Mouse (Mus musculus): ENCODE data around the gene Med18.

The Med18 gene

DNA sequence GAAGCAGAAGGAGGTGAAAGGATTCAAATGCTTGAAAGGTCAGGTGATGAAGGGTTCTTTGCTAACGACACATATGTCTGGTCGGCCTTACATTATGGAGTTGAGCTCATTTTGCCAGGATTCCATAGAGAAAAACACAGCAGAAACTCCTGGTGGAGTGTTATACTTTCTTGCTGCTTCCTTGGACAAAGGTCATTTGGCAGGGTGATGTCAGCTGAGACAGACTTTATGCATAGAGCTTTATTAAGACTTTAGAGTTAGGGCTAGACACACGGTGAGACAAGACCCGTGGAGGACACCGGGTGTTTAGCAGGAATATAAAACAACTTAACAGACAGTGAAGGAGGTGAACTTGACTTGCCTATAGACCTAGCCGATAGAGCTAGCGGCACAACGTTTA, 14.1 kb upstream of the Med18 start:
- no peak for DNase-seq

DNA sequence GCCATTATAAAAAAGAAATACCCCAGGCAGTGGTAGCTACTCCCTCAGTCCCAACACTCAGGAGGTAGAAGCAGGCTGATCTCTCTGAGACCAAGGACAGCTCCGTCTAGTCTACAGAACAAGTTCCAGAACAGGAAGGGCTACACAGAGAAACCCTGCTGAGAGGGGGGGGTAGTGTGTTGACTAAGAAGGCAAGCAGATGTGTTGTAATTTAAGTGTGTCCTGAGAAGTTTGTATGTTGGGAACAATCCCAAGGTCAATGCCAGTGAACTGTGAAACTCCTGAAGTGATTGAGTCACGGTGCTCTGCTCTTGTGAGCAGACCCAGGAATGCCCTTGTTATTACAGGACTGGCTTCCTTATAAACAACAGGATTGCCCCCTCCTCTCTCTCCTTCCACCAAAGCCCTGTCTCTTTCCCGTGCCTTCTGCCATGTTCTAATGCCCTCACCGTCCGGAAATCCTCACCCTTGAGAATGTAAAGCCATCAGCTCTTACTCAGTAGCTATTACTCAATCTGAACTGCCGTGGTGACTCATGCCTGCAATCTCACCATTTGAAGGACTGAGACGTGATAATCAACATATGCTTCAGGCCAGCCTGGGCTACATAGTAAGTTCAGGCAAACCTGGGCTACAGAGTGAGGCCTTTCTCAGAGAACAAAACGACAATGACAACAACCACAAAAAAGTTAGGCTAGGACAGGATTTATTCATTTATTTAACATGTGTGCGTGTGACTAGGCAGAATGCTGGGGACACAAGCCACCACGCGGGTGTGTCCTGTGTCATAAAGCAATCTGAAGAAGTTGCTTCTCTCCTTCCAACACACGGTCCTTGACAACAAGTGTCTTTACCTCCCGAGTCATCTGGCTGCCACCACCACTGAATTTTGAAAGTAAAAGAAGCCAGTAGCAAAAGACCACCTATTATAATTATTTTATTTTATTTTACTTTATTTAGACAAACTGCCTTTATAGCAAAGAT, 12.5 kb upstream of the Med18 start:
- DNase-seq: no peak

DNA sequence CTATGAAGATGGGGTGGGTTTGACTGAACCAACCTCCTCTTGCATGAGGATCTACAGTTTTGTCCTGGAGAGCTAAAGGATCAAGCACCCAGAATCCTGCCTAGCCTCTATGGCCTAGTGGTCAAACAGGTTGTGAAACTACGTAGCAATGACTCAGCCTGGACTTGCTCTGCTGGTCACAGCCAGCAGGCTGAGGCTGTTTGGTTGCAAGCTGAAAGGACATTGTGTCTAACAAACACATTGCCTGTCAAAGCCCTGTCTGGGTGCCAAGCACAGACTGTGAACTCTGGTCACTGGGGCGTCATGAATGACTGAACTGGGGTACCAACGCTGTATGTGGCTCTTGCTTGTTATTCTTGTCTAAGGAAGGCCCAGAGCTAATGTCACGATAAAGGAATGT, 10.9 kb upstream of the Med18 start:
- peak; percentile 39 to 42 for DNase-seq

DNA sequence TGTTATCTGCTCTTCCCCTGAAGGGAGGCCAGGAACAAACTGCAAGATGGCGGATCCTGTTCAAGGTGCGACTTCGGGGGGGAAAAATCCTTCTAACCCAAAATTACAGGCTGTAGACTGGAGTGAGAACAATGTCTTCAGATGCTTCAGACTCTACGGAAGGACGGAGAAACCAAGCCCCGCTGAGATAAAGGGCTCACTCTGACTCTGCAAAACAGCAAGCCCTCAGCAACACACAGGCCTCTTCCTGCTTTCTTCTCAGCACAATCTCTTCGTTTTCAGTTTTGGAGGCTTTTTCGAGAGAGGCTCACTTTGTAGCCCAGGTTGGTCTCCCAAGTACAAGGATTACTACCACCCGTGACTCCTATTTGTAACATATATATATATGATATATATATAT, 9.7 kb upstream of the Med18 start:
- no peak for DNase-seq

DNA sequence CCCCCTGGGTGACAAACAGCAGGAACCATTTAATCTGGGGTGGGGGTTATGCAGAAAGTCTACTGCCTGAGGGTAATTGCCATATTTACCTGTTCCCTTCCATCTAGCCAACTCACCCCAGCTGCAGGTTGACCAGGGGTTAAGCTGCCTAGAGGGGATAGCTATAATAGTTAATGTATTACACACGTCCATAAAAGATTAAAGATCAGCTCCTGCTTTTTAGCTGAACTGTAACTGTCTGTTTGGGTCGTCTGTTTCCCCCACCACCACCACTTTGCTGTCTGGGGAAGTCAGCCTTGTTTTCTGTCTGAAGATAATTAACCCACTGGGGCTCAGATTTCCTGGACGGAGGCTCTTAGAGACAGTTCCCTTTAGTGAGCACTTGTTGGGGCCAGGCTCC, 6.2 kb upstream of the Med18 start:
- DNase-seq: no peak

DNA sequence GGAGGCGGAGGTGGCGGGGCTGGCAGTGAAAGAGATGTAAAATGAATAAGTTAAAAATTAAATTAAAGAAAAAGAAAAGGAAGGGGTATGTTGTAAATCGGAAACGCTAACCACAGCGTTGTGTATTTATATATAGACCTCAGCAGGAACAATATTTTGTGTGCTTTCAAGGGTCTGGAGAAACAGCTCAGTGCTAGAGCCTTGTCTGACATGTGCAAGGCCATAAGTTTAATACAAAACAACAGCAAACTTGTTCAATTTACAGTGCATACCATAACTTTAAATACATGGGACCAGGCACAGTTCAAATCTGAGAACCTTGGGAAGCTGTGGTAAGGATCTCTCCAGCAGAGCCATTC, 513 bp upstream of the Med18 start:
- DNase-seq: no peak

DNA sequence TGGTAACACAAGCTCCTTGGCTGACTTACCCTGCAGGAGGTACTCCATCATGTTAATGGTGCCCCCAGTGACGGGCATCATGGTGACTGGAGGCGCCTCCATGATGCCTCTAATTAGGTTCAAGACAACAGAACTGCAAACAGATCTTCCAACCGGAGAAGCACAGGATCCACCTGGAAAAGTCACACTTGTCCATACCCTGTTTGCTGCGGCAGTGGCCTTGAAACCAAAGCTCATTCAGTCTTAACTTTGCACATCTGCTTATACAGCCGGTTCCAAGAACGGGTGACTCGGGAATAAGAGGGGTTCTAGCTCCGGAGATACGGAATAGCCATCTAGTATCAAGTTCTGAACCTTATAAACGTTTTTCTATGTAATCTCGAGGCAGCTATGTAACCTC, 885 bp downstream of the Med18 start:
- no peak for DNase-seq

DNA sequence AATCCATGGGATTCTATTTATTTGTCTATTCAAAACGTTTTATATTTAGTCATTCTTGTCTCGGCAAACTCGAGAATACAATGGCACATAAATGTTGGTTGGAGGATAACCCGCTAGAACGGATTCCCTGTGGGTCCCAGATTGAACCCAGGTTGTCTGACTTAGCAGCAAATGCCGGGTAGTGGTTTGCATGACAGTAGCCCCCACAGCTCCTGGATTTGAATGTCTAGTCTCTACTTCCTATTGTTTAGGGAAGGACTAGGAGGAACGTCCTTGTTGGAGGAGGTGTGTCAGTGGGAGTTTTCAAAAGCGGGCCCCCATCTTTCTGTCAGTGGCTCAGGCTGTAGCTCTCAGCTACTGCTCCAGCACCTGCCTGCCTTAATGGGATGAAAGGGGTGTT, 3.5 kb downstream of the Med18 start:
- DNase-seq: no peak

DNA sequence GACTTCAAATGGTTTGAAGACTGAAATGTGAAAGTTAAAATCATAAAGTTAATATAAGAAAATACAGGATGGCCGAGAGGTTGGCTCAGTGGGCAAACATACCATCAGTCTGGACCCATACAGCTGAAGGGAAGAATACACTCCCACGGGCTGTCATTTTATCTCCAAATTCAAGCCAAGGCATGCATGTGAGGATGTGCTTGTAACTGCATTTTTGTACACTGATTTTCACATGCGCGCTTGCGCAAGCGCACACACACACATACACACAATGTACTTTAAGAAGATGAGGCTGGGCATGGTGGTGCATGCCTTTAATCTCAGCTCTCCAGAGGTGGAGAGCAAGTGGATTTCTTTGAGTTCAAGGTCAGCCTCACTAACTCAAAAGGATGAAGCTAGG, 8.2 kb downstream of the Med18 start:
- DNase-seq: no peak

DNA sequence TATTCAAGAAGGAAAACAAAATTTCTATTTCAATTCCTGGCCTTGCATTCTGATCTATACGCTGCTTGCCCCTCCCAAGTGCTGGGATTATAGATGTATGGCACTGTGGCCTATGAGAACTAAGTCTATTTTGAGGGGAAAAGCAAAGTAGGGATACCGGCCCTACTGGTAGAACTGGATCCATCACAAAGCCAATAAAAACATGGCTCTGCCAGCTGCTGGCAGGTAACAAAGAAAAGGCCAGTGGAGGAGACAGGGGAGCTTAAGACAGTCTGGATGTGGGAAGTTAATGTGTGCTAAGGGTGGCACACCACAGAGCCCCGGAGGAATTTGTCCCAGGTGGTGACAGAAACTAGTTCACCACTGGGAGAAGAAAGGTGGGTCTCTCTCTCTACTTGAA, 8.6 kb downstream of the Med18 start:
- no peak for DNase-seq

DNA sequence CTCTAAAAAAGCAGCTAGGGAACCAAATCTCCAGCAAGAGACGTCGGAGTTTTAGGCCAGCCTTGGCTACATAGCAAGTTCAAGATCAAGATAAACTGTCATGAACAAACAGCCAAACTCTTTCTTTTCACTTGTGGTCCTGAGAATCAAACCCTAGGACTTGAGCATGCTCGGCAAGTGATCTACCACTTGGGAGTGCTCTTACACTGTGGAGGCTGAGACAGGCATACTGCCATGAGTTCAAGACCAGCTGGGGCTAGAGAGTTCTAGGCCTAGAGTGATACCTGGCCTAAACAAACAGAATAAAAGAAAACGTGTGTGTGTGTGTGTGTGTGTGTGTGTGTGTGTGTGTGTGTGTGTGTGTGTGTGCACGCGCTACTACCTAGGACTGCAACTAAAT, 9.5 kb downstream of the Med18 start:
- no peak for DNase-seq

DNA sequence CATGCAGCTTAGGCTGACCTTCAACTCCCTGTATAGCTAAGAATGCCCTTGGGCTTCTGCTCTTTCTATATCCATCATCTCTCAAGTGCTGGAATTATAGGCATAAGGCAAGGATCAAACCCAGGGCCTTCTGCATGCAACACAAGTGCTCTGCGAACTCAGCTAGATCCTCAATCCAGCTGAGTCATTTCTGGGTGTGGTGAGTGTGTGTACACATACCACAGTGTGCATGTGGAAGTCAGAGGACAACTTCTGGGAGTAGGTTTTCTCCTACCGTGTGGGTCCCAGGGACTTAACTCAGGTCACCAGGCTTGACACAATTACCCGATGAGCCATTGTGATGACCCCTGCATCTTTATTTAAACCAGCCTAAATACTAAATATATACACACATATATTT, 13.9 kb downstream of the Med18 start:
- no peak for DNase-seq

DNA sequence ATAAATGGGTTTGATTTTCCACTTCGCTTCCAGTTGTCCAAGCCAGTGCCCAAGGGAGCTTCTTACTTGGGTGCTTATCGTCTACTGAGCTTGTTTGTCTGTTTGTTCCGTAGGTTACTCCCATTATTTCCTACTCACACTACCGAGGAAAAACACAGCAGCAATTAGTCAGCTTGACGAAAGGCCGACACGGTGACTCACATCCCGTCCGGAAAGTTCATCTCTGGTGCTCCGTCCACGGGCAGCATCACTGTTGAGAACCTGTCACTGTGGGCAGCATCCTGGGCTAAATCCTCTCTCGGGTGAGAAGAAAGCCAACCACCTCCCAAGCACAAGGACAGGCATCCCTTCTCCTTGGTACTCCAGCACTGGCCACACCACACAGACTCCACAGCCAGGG, 17.6 kb downstream of the Med18 start:
- no peak for DNase-seq

DNA sequence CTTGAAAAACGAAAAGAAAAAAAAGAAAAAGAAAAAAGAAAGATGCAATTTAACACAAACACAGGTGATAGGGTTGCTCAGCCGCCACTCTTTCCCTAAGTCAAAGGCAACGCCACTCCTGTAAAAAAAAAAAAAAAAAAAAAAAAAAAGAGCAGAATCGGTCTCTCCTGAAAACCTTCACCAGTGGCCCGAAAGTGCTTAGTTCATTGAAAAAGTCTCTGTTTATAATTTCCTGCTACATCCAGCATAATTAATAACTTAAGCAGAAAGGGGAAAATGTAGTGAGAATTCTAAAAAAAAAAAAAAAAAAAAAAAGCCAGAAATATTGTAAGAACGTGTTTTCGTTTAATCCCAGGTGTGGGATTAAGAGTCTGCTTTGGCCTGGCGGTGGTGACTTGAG, 19.2 kb downstream of the Med18 start:
- DNase-seq: no peak

DNA sequence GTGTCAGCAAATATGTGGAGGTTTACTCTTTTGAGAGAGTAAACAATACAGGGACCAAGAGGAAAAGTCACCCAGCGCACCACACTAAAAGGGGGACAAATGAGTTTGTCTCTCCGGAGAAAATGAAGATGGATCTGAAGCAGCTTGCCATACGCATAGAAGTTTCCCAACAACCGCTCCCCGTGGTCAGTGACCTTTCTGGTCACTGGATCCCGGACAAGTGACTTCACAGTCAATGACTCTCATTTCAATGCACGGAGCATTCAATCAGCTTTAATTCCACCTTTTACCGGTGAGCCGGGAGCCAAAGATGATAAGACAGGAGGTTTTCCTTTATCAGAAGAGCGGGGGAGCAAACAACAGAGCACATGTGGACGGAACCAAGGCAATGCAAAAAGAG, 25.9 kb downstream of the Med18 start:
- no peak for DNase-seq

DNA sequence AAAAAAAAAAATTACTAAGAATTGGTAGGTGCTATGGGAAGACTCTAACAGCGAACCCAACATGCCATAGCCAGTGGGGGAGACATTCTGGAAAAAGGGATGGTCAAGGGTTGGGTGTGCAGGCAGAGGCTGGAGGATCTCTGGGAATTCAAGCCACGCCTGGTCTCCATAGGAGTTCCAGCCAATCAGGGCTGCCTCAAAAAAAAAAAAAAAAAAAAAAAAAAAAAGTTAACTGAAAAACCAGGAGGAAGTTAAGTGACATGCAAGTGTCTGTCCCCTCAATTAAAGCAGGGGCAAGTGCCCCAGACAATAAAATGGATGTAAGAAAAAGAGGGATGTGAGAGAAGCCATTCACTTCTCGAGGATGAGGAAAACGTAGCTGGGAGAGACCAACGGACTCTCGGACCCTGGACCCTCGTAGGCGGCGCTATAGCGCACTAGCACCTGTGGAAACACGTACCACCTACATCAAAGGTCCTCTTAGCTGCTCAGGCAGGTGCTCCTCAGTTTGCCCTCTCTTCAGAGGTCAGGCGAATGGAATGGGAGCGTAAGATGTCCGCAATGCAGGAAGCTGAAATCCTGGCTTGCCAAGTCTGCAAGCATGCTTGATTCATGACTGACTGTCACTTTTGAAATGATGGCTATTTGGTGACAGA, 30.9 kb downstream of the Med18 start:
- DNase-seq: no peak

DNA sequence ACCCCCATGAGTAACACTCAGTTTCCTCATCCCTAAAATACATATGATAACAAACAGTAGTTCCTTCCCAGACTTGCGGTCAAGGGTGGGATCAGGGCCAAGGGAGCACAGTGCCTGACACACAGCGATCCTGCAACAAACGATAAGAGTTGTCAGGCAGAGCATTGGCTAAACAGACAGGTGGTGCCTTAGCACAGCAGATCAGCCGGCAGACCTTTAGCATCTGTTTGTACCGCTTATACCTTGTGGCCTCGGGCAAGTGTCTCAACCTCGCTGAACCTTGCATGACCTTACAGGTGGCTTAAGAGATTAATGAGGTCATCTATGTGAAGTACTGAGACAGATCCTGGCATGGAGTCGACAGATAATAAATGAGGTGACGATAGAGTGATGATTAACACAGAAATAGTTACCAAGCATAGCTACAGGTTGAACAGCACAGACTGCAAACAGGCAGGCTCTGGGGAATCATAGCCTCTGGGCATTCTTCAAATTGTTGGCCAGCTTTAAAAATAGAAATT, 35.6 kb downstream of the Med18 start:
- no peak for DNase-seq

DNA sequence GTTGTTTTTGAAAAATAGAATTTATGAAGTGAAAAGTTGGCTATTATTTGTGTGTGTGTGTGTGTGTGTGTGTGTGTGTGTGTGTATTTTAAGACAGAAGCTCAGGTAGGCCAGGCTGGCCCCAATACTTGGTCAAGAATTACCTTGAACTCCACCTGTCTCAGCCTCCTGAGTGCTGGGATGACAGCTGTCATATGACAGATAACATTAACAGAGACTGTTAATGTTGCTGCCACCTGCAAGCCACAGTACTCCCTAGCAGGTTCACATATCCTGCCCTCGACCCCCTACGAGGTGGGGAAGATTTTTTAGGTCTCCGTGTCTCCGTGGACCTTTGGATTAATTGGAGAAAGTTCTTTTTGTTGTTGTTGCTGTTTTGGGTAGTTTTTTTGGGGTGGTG, 36.2 kb downstream of the Med18 start:
- DNase-seq: no peak

DNA sequence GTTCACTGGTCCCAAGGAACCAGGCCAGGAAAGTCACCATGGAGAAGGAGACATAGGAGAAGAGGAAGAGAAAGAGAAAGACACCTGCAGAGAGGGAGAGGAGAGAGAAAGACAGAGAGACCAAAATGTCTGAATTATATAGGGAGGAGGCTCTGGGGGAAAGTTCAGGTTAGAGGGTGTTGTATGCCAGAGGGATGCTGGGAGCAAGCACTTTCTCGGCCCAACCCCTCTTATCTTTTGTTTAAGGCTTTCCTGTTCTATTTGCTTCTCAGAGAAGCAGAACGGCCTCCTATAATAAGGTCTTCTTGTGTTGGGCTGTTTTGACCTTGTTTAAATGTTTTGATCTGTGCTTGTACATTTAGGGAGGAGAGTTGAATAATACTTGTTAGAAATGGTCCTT, 37.7 kb downstream of the Med18 start:
- DNase-seq: no peak

DNA sequence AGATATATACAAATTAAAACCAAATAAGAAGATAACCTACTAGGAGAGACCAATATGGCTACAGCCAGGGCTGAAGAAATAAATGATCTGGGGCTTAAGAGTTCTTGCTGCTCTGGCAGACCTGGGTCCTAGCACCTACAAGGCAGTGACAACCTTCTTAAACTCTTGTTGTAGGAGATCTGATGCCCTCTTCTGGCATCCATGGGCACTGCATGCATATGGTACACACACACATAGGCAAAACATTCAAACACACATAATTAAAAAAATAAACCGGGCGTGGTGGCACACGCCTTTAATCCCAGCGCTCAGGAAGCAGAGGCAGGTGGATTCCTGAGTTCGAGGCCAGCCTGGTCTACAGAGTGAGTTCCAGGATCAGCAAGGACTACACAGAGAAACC, 39.0 kb downstream of the Med18 start:
- DNase-seq: no peak

DNA sequence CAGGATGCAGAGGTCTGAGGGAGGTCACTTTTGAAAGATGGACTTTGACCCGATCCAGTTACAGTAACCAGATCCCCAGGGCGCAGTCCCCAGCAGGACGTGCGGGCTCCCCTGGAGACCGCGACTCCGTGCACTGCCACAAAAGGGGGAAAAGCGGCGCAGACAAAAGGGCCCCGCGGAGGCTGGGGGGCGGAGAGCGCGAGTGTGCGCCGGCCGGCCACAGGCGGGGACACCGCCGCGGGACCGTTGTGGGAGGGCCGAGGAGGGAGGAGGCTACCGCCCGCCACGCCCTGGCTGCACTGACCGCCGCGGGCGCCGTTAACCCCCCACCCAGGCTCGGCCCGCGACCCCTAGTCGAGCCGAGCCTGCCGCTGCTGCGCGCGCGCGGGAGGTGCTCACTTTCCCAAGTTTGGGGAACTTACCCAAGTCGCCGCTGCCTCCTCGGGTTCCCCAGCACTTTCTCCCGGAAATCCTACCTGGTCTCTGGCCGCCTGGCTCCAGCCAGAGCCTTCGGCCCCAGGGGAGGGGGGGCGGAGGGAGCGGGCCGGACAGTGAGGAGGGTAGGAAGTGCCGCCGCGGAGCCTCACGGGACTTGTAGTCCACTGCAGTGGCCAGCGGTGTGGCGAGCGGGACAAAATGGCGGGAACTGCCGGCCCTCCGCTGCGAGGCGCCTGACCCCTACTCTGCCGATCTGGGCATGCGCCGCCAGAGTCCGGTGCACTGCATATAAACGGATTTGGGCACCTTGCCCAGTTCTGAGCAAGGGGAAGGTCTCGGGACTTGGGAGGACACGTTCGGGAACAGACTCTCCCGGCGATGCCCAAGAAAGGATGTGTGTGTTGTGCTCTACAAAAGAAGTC, 41.6 kb downstream of the Med18 start, which contains the start of gene Phactr4:
Gene Phactr4 (minus strand): TSS at position 567 of the 860 bp plus-strand sequence.
- DNase-seq: peak; percentile 98 to 99

DNA sequence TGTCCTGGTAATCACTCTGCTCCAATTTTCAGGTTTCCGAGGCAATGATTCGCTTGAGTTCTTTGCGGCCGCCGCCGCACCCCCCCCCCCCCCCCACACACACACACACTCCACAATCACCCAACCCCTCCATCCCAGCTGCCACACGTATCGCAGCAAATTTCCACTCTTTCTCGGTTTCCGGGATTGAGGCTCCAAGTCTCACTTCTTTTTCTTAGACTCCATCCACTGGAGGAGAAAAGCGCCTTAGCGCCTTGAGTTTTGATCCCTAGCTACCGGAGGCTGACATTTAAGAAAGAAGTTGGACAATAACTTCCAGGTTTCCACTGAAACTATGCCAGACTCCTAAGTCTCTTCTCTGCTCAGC, 42.2 kb downstream of the Med18 start:
- no peak for DNase-seq

DNA sequence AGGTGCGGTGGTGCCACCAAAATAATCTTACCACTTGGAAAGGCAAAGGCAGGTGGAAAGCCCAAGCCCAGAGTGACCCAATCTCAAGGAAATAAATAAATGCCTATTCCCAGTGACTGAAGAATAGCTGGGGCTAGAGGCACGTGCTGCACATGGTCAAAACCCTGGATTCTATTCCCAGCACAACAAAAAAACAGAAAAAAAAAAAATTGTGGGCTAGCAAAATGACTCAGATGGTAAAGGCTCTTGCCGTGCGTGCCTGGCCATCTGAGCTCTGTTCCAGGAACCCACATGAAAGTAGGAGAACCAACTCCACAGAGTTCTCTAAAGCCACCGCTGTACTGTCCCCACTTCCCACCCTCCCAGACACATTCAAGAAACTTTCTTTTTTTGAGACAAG, 43.2 kb downstream of the Med18 start:
- no peak for DNase-seq
